Mouse (Mus musculus) heart, postnatal 0 days (tissue): ENCODE results near the gene Gfi1b. TPM values are rescaled to one million over a fixed set of nuclear protein-coding genes. Genes with fewer than 3 reads are reported as not detected.

Experiments used
- ATAC-seq: fragments of 200-750 bp; cut with Nextera tagmentation; 2 replicates; pipeline ENCODE4 v1.8.0; 2017; ENCODE audit warnings: low read depth, moderate number of reproducible peaks, moderate library complexity; ENCODE audit not compliant: insufficient read depth
- DNase-seq: peaks from one replicate; pipeline ENCODE4 v3.0.0-alpha.2; 2016; ENCODE audit warnings: low spot score
- H3K27ac ChIP-seq: fragments of 300-500 bp; sonication (generic); 2 replicates; pipeline ENCODE4 v1.5.1; 2014; ENCODE audit warnings: low read depth, mild to moderate bottlenecking
- H3K27me3 ChIP-seq: fragments of 300-500 bp; sonication (generic); 2 replicates; pipeline ENCODE4 v1.6.1; 2014; ENCODE audit warnings: low read length, mixed read lengths; ENCODE audit not compliant: control insufficient read depth, insufficient read depth
- H3K36me3 ChIP-seq: fragments of 300-500 bp; sonication (generic); replicated peaks from 2 replicates; pipeline ENCODE4 v1.6.1; 2014; ENCODE audit warnings: low read length, mixed read lengths; ENCODE audit not compliant: control insufficient read depth, insufficient read depth
- H3K4me1 ChIP-seq: fragments of 300-500 bp; sonication (generic); 2 replicates; pipeline ENCODE4 v1.6.1; 2014; ENCODE audit warnings: antibody characterized with exemption; ENCODE audit not compliant: control insufficient read depth, insufficient read depth
- H3K4me2 ChIP-seq: fragments of 300-500 bp; sonication (generic); 2 replicates; pipeline ENCODE4 v1.6.1; 2014; ENCODE audit warnings: low read depth, mild to moderate bottlenecking, low read length, moderate library complexity
- H3K4me3 ChIP-seq: fragments of 300-500 bp; sonication (generic); 2 replicates; pipeline ENCODE4 v1.5.1; 2014; ENCODE audit warnings: low read depth, low read length
- H3K9ac ChIP-seq: fragments of 300-500 bp; sonication (generic); replicated peaks from 2 replicates; pipeline ENCODE4 v1.6.1; 2014; ENCODE audit warnings: low read depth, low read length, mixed read lengths
- H3K9me3 ChIP-seq: fragments of 300-500 bp; sonication (generic); replicated peaks from 2 replicates; pipeline ENCODE4 v1.6.1; 2016; ENCODE audit warnings: low read length; ENCODE audit not compliant: control insufficient read depth
- CTCF ChIP-seq: IDR thresholded peaks from 2 replicates; pipeline ENCODE4 v1.5.1; 2016; ENCODE audit warnings: antibody characterized with exemption, control low read depth, low read depth
- EP300 ChIP-seq: IDR thresholded peaks from 2 replicates; pipeline ENCODE4 v1.6.1; 2016; ENCODE audit warnings: antibody characterized with exemption, low read depth
- WGBS: fragments of 180-500 bp; shearing (Covaris S2); extraction: QIAGEN DNeasy Blood & Tissue Kit; methylation state at CpG from one replicate; pipeline ENCODE4 v1.1.7; 2014; 5-methylcytosine and 5-hydroxymethylcytosine counted together
- polyA plus RNA-seq: library from polyadenylated mRNA; unstranded; fragments of >200 nt; fragmentation: Nextera tagmentation; extraction: Ambion mirVana; gene quantifications from 2 replicates; pipeline ENCODE4 v1.2.1, GENCODE M21; 2015
- total RNA-seq: library from RNA; depleted of rRNA; stranded (reverse); fragments of >200 nt; gene quantifications from 2 replicates; pipeline ENCODE4 v1.2.3, GENCODE M21; 2014; ENCODE audit warnings: low replicate concordance

Gene Gfi1b
- total and polyA plus RNA-seq, 2 experiments from 2014 or later: 0.23 TPM; not detected in 1

- no peak for TF ChIP-seq CTCF
- TF ChIP-seq EP300: no peak
- Histone ChIP-seq H3K27ac (no peak overlapping the region), H3K36me3 (no peaks in the 10 kb centered on the region), H3K4me1 (no peaks in the 10 kb centered on the region), H3K4me2 (no peak overlapping the region), H3K27me3 (peaks cover 32% of the 10 kb centered on the region), H3K9ac (no peak overlapping the region), H3K4me3 (no peak overlapping the region), H3K9me3 (no peaks in the 10 kb centered on the region)
- DNase-seq (no peak), ATAC-seq (no peak)
- WGBS: 18% methylated on average over 2 of the region's 2 CpGs
These were observed 671 bp downstream of the Gfi1b start for GRCm38 (mm10) chr2:28621111-28621510.

GRCm38 (mm10) chr2:28620522-28620921, 1.3 kb downstream of the Gfi1b start:
- H3K27ac ChIP-seq: no peak overlapping the region
- no peak overlapping the region for H3K4me2 ChIP-seq
- ATAC-seq (no peak), DNase-seq (no peak)
- no peaks in the 10 kb centered on the region for H3K36me3 ChIP-seq
- H3K9ac ChIP-seq: no peak overlapping the region
- WGBS: 58% methylated on average over 10 of the region's 10 CpGs
- H3K4me3 ChIP-seq: no peak overlapping the region
- H3K9me3 ChIP-seq: no peaks in the 10 kb centered on the region
- no peaks in the 10 kb centered on the region for H3K4me1 ChIP-seq
- peaks cover 32% of the 10 kb centered on the region for H3K27me3 ChIP-seq
- TF ChIP-seq CTCF: no peak
- TF ChIP-seq EP300: no peak

GRCm38 (mm10) chr2:28619369-28619768, 2.4 kb downstream of the Gfi1b start:
- TF ChIP-seq EP300 (no peak), CTCF (no peak)
- no peaks in the 10 kb centered on the region for H3K9me3 ChIP-seq
- no peaks in the 10 kb centered on the region for H3K36me3 ChIP-seq

GRCm38 (mm10) chr2:28618777-28619336, 2.9 kb downstream of the Gfi1b start:
- Histone ChIP-seq H3K27ac (no peak overlapping the region), H3K27me3 (peaks cover 32% of the 10 kb centered on the region), H3K4me2 (no peak overlapping the region), H3K4me3 (no peak overlapping the region), H3K36me3 (no peaks in the 10 kb centered on the region), H3K9ac (no peak overlapping the region), H3K9me3 (no peaks in the 10 kb centered on the region), H3K4me1 (no peaks in the 10 kb centered on the region)
- ATAC-seq: no peak
- 67% methylated on average over 6 of the region's 6 CpGs for WGBS
- no peak for TF ChIP-seq CTCF
- no peak for TF ChIP-seq EP300
- DNase-seq: no peak

More at GRCm38 (mm10) chr2:28619369-28619768, 2.4 kb downstream of the Gfi1b start:
- H3K27me3 ChIP-seq: peaks cover 32% of the 10 kb centered on the region
- H3K4me3 ChIP-seq: no peak overlapping the region
- no peak overlapping the region for H3K27ac ChIP-seq
- DNase-seq (no peak), ATAC-seq (no peak)
- no peaks in the 10 kb centered on the region for H3K4me1 ChIP-seq
- H3K9ac ChIP-seq: no peak overlapping the region
- no peak overlapping the region for H3K4me2 ChIP-seq
- 82% methylated on average over 6 of the region's 6 CpGs for WGBS

- Histone ChIP-seq H3K27me3 (peaks cover 30% of the 10 kb centered on the region), H3K36me3 (no peaks in the 10 kb centered on the region), H3K4me3 (no peak overlapping the region), H3K4me1 (no peaks in the 10 kb centered on the region), H3K4me2 (no peak overlapping the region), H3K9ac (no peak overlapping the region), H3K9me3 (no peaks in the 10 kb centered on the region), H3K27ac (no peak overlapping the region)
- no peak for TF ChIP-seq EP300
- TF ChIP-seq CTCF: no peak
- WGBS: 74% methylated on average over 8 of the region's 8 CpGs
- no peak for ATAC-seq
- no peak for DNase-seq
These were observed 4.0 kb downstream of the Gfi1b start for GRCm38 (mm10) chr2:28617498-28618486.
